Mouse (Mus musculus) intestine, embryonic 16.5 days (tissue): Measurements from ENCODE around the gene Sar1b. TPM values are rescaled to one million over a fixed set of nuclear protein-coding genes. Genes with fewer than 3 reads are reported as not detected.

Experiments
- ATAC-seq: fragments of 200-750 bp; cut with Nextera tagmentation; 2 replicates; pipeline ENCODE4 v1.8.0; 2017; ENCODE audit warnings: moderate TSS enrichment, moderate library complexity
- H3K27ac ChIP-seq: fragments of 300-500 bp; sonication (generic); 2 replicates; pipeline ENCODE4 v1.5.1; 2014; ENCODE audit warnings: mild to moderate bottlenecking, low read length
- H3K27me3 ChIP-seq: fragments of 300-500 bp; sonication (generic); replicated peaks from 2 replicates; pipeline ENCODE4 v1.6.1; 2014; ENCODE audit warnings: low read length, control low read depth, mixed read lengths; ENCODE audit not compliant: control insufficient read depth, insufficient read depth
- H3K36me3 ChIP-seq: fragments of 300-500 bp; sonication (generic); 2 replicates; pipeline ENCODE4 v1.6.1; 2014; ENCODE audit warnings: low read length, control low read depth; ENCODE audit not compliant: control insufficient read depth, insufficient read depth
- H3K4me1 ChIP-seq: fragments of 300-500 bp; sonication (generic); 2 replicates; pipeline ENCODE4 v1.6.1; 2014; ENCODE audit warnings: low read length, control low read depth, mixed read lengths; ENCODE audit not compliant: control insufficient read depth, insufficient read depth
- H3K4me2 ChIP-seq: fragments of 300-500 bp; sonication (generic); 2 replicates; pipeline ENCODE4 v1.6.1; 2014; ENCODE audit warnings: low read depth, low read length, control low read depth
- H3K4me3 ChIP-seq: fragments of 300-500 bp; sonication (generic); 2 replicates; pipeline ENCODE4 v1.5.1; 2014; ENCODE audit warnings: mild to moderate bottlenecking, low read length
- H3K9ac ChIP-seq: fragments of 300-500 bp; sonication (generic); 2 replicates; pipeline ENCODE4 v1.6.1; 2014; ENCODE audit warnings: low read depth, low read length
- H3K9me3 ChIP-seq: fragments of 300-500 bp; sonication (generic); 2 replicates; pipeline ENCODE4 v1.6.1; 2016; ENCODE audit warnings: low read length, control low read depth; ENCODE audit not compliant: control insufficient read depth
- WGBS: fragments of 180-500 bp; shearing (Covaris S2); extraction: QIAGEN DNeasy Blood & Tissue Kit; methylation state at CpG from one replicate; pipeline ENCODE4 v1.1.7; 2014; 5-methylcytosine and 5-hydroxymethylcytosine counted together
- polyA plus RNA-seq: library from polyadenylated mRNA; unstranded; fragments of >200 nt; fragmentation: Nextera tagmentation; extraction: Ambion mirVana; gene quantifications from 2 replicates; pipeline ENCODE4 v1.2.1, GENCODE M21; 2015

Gene Sar1b
- polyA plus RNA-seq, 1 experiment from 2014 or later = 218 TPM

GRCm38 (mm10) chr11:51839973-51840372 is 76.5 kb downstream of the Sar1b start:
- no peak for ATAC-seq
- WGBS = 75% methylated on average over 11 of the region's 11 CpGs
- Histone ChIP-seq H3K4me1 (peaks cover 9% of the 10 kb centered on the region), H3K4me3 (no peak overlapping the region), H3K27ac (no peak overlapping the region), H3K9ac (no peak overlapping the region), H3K36me3 (no peaks in the 10 kb centered on the region), H3K27me3 (no peaks in the 10 kb centered on the region), H3K4me2 (no peak overlapping the region), H3K9me3 (no peaks in the 10 kb centered on the region)

DNA sequence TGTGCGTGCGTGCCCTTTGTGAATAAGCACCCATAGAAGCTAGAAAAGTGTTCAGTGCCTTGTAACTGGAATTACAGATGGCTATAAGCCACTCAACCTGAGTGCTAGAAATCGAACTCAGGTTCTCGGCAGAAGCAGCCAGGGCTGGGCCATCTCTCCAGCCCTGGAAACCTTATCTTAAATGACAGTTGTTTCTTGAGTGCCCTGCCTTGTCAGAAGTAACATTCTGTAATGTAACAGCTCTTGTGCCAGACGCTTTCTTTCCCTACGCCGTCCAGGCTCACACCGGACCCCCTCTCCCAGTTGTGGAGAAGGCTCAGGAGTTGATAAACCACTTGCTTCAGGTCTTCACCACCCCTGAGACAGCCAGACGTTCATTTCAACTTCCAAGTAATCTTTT is 77.2 kb downstream of the Sar1b start:
- no peak overlapping the region for H3K9ac ChIP-seq
- no peaks in the 10 kb centered on the region for H3K9me3 ChIP-seq
- peak overlapping the region; percentile 25; the same call in 1 of the 2 replicates for H3K27ac ChIP-seq
- WGBS = 72% methylated on average over 9 of the region's 9 CpGs
- peaks cover 9% of the 10 kb centered on the region for H3K4me1 ChIP-seq
- no peak overlapping the region for H3K4me3 ChIP-seq
- H3K36me3 ChIP-seq = no peaks in the 10 kb centered on the region
- H3K4me2 ChIP-seq = no peak overlapping the region
- ATAC-seq = no peak
- H3K27me3 ChIP-seq = no peaks in the 10 kb centered on the region

DNA sequence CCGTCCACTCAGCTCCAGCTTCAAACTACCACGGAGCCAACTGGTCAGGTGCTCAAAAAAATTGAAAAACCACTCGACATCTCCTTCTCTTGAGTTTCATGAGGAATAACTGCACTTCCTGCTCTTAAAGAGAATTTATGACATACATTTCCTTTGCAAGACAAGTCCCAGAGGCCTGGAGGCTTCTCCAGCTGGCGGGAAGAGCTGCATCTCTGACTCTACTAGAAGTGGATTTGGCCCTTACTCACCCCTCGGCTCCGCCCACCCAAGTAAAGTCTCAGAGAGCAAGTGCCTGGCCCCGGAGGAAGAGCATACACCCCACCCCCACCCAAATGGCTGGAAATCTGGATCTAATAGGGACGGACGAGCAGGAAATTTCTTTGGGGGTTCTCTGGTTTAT is 77.7 kb downstream of the Sar1b start:
- Histone ChIP-seq H3K9me3 (no peaks in the 10 kb centered on the region), H3K9ac (no peak overlapping the region), H3K27ac (peak overlapping the region; percentile 25; the same call in 1 of the 2 replicates), H3K4me1 (peaks cover 9% of the 10 kb centered on the region), H3K36me3 (no peaks in the 10 kb centered on the region), H3K4me3 (no peak overlapping the region), H3K4me2 (no peak overlapping the region), H3K27me3 (no peaks in the 10 kb centered on the region)
- WGBS = 43% methylated on average over 9 of the region's 9 CpGs
- ATAC-seq = peak; percentile 53; the same call in 1 of the 2 replicates

Other genes starting within 250 kb of the Sar1b start
- gene Phykpl, start 178.9 kb upstream of the Sar1b start, polyA plus RNA-seq = 20.5 and 20.9 TPM in 2 replicates
- gene Hnrnpab, start 156.8 kb upstream of the Sar1b start, polyA plus RNA-seq = 261 and 264 TPM in 2 replicates
- 150 and 175 TPM in 2 replicates for gene Nhp2, start 144.0 kb upstream of the Sar1b start, polyA plus RNA-seq
- 42.0 and 44.4 TPM in 2 replicates for gene Rmnd5b, start 127.8 kb upstream of the Sar1b start, polyA plus RNA-seq
- 16.1 and 17.0 TPM in 2 replicates for gene N4bp3, start 112.8 kb upstream of the Sar1b start, polyA plus RNA-seq
- gene D930048N14Rik, start 112.7 kb upstream of the Sar1b start, polyA plus RNA-seq = 3.4 and 3.7 TPM in 2 replicates
- gene 0610009B22Rik, start 74.8 kb upstream of the Sar1b start, polyA plus RNA-seq = 97.2 and 103 TPM in 2 replicates
- 21.2 and 27.6 TPM in 2 replicates for gene Sec24a, start 53 bp upstream of the Sar1b start, polyA plus RNA-seq
- 1.3 and 1.5 TPM in 2 replicates for gene Jade2, start 94.0 kb downstream of the Sar1b start, polyA plus RNA-seq
- 81.5 and 87.0 TPM in 2 replicates for gene Cdkn2aipnl, start 204.0 kb downstream of the Sar1b start, polyA plus RNA-seq
- gene Ube2b, start 237.1 kb downstream of the Sar1b start, polyA plus RNA-seq = 185 and 201 TPM in 2 replicates
- 4.2 and 6.0 TPM in 2 replicates for gene Cdkl3, start 240.5 kb downstream of the Sar1b start, polyA plus RNA-seq